In the genomic region with DNA sequence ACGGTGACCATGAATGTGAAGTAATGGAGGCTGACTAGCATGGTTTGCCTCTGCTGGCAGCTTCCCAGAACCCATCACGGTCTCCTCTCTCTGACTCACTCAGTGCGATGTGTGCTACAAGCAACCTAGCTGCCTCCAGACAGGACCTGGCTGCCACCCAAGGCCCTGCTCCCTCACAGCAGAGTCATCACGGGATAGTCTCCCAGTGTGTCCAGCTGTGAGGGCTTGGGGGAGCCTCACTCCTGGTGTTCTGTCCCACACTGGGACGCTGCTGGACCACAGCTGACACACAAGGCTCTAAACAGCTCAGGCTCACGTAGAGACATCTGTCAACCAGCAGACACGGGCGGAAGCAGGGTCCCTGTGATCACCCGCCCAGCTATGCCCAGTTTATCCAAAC, we compare ENCODE assay signal across 9 mouse cellular contexts.
DNase-seq lines count a peak whose midpoint lies in the region; ATAC-seq and TF ChIP-seq lines count a peak whose summit lies in the region.
"Had no signal": no experiment of that assay in that cellular context is flagged by ENCODE, and none has a peak within 500 bp of the region (broad histone marks: within the 10 kb centered on the region; RNA-seq: fewer than 3 reads in every experiment).

No protein-coding gene starts in this region.

- no peak overlapping the region for H3K4me2 ChIP-seq in neural tube, embryonic 14.5 days (ENCODE audit: low read depth, low read length)
- no peak overlapping the region for H3K4me2 ChIP-seq in heart, embryonic 14.5 days (ENCODE audit: low read length)

- no peak for TF ChIP-seq POLR2A in thymus, adult 2 months (IDR thresholded peaks at IDR 0.05; ENCODE audit: control insufficient read depth, extremely low read depth, insufficient read depth, low read length, poor library complexity)

- no peaks in the 10 kb centered on the region for H3K36me3 ChIP-seq in neural tube, embryonic 14.5 days (ENCODE audit: control insufficient read depth, insufficient read depth, low read length)
- H3K36me3 ChIP-seq in heart, embryonic 14.5 days (ENCODE audit: control insufficient read depth, insufficient read depth, low read length), result no peaks in the 10 kb centered on the region
- no peaks in the 10 kb centered on the region for H3K36me3 ChIP-seq in thymus, adult 2 months (ENCODE audit: control insufficient read depth, insufficient read depth, low read length)

- H3K4me1 ChIP-seq in neural tube, embryonic 14.5 days (ENCODE audit: control insufficient read depth, insufficient read depth, low read length), result peaks cover 8% of the 10 kb centered on the region; the same call in 1 of the 2 replicates
- H3K4me1 ChIP-seq in heart, embryonic 14.5 days (ENCODE audit: control insufficient read depth in 2 of 2, insufficient read depth in 2 of 2, low read length in 2 of 2), result peaks cover 26 to 32% of the 10 kb centered on the region in 2 experiments
- H3K4me1 ChIP-seq in thymus, adult 2 months (replicated peaks; ENCODE audit: control insufficient read depth, insufficient read depth, low read length), result no peaks in the 10 kb centered on the region

- no peak for DNase-seq in neural tube, embryonic 10.5 days (ENCODE audit: extremely low spot score, low spot score)
- DNase-seq in fibroblast of lung, adult 2 months (ENCODE audit: low read depth), result peak; percentile 98
- DNase-seq in left cerebral cortex, adult 18-20 months (ENCODE audit: low spot score in 2 of 2), result peak; percentile 46 to 59
- DNase-seq in right cerebral cortex, adult 2 months (ENCODE audit: low spot score in 2 of 2), result peak; percentile 39 to 44
- DNase-seq in thymus, adult 2 months, result no peak

- WGBS in neural tube, embryonic 14.5 days, result 62% methylated on average over 9 of the region's 9 CpGs
- 37% methylated on average over 9 of the region's 9 CpGs for WGBS in heart, embryonic 14.5 days
- 91% methylated on average over 9 of the region's 9 CpGs for WGBS in thymus, adult 2 months

- no peak overlapping the region for H3K9ac ChIP-seq in neural tube, embryonic 14.5 days (replicated peaks; ENCODE audit: low read depth, low read length)
- no peak overlapping the region for H3K9ac ChIP-seq in heart, embryonic 14.5 days (ENCODE audit: low read length)

- H3K27ac ChIP-seq in neural tube, embryonic 14.5 days (ENCODE audit: low read depth, low read length), result no peak overlapping the region
- H3K27ac ChIP-seq in heart, embryonic 14.5 days (replicated peaks in 1 of 2; ENCODE audit: control insufficient read depth in 1 of 2, insufficient read depth in 1 of 2, low read depth in 2 of 2, low read length in 2 of 2), result peak overlapping the region; percentile 40 to 55; a peak in 3 of 4 replicates
- H3K27ac ChIP-seq in thymus, adult 2 months (ENCODE audit: control insufficient read depth, insufficient read depth, low read length), result no peak overlapping the region
- H3K27ac ChIP-seq: macrophage had no signal

- TF ChIP-seq CTCF in thymus, adult 2 months (IDR thresholded peaks at IDR 0.05; ENCODE audit: borderline replicate concordance, control insufficient read depth, extremely low read depth, insufficient read depth, low read length, poor library complexity), result no peak

- no peaks in the 10 kb centered on the region for H3K27me3 ChIP-seq in neural tube, embryonic 14.5 days (ENCODE audit: control insufficient read depth, insufficient read depth, low read length)
- no peaks in the 10 kb centered on the region for H3K27me3 ChIP-seq in heart, embryonic 14.5 days (ENCODE audit: control insufficient read depth, insufficient read depth, low read length)
- no peaks in the 10 kb centered on the region for H3K27me3 ChIP-seq in thymus, adult 2 months (ENCODE audit: control insufficient read depth, insufficient read depth, low read length)

- ATAC-seq in neural tube, embryonic 14.5 days (ENCODE audit: low read depth), result peak; percentile 59; the same call in 1 of the 2 replicates
- peak; percentile 82 for ATAC-seq in heart, embryonic 14.5 days (ENCODE audit: insufficient number of reproducible peaks, insufficient read depth, low FRiP score, low read depth)
- no peak for ATAC-seq in granulocyte monocyte progenitor cell, adult 5-6 weeks (replicated peaks; ENCODE audit: poor library complexity, severe bottlenecking)

- no peaks in the 10 kb centered on the region for H3K9me3 ChIP-seq in neural tube, embryonic 14.5 days (ENCODE audit: control insufficient read depth, low read length)
- no peaks in the 10 kb centered on the region for H3K9me3 ChIP-seq in heart, embryonic 14.5 days (ENCODE audit: control insufficient read depth, low read length)

- H3K4me3 ChIP-seq in neural tube, embryonic 14.5 days (ENCODE audit: low read depth, low read length), result no peak overlapping the region
- H3K4me3 ChIP-seq in heart, embryonic 14.5 days (ENCODE audit: control insufficient read depth in 1 of 2, insufficient read depth in 1 of 2, low read depth in 1 of 2, low read length in 2 of 2), result no peak overlapping the region
- H3K4me3 ChIP-seq in thymus, adult 2 months (ENCODE audit: control insufficient read depth, insufficient read depth, low read length), result no peak overlapping the region

Comparison
In these comparisons a context has a peak if more than half of its experiments do, and no peak if none do; other contexts are left out.
1. H3K27ac ChIP-seq: peak in heart, embryonic 14.5 days (2 of 2); none in neural tube, embryonic 14.5 days (single experiment) and thymus, adult 2 months (single experiment).
2. DNase-seq: peak in fibroblast of lung, adult 2 months (single experiment), left cerebral cortex, adult 18-20 months (2 of 2) and right cerebral cortex, adult 2 months (2 of 2); none in neural tube, embryonic 10.5 days (single experiment) and thymus, adult 2 months (single experiment).